Mouse (Mus musculus): Measurements from ENCODE around the gene Prmt8.

Prmt8 gene

GRCm38 (mm10) chr6:127659472-127659871, 109.8 kb downstream of the Prmt8 start:
- no peak for DNase-seq

- no peak for DNase-seq
These were observed 112.1 kb downstream of the Prmt8 start for GRCm38 (mm10) chr6:127657152-127657551.

GRCm38 (mm10) chr6:127655988-127656387, 113.3 kb downstream of the Prmt8 start:
- DNase-seq = no peak

- no peak for DNase-seq
These were observed 128.0 kb downstream of the Prmt8 start for GRCm38 (mm10) chr6:127641077-127641801.
